Mouse (Mus musculus): ENCODE data around the gene Pskh1. TPM values are rescaled to one million over a fixed set of nuclear protein-coding genes. Genes with fewer than 3 reads are reported as not detected.

Gene Pskh1
- total and polyA plus RNA-seq, 3 experiments: 12.9 to 26.2 TPM; not detected in 1

- Histone ChIP-seq H3K9ac (ENCODE audit: control insufficient read depth, low read depth, low read length, poor library complexity, severe bottlenecking) (no peak within 1 kb of the TSS), H3K36me3 (ENCODE audit: control insufficient read depth in 1 of 2, insufficient read depth in 2 of 2, low read length in 2 of 2) (no peaks in the 10 kb centered on the region; a peak in 1 of 4 replicates), H3K9me3 (replicated peaks; ENCODE audit: insufficient read depth, low read length) (no peaks in the 10 kb centered on the region), H3K4me3 (ENCODE audit: control insufficient read depth in 1 of 2, insufficient read depth in 1 of 2, low read depth in 2 of 2, low read length in 2 of 2) (no peak within 1 kb of the TSS), H3K4me1 (ENCODE audit: control insufficient read depth in 1 of 2, insufficient read depth in 2 of 2, low read length in 2 of 2) (no peaks in the 10 kb centered on the region), H3K79me2 (ENCODE audit: control insufficient read depth, insufficient read depth, low read length, poor library complexity) (no peaks in the 10 kb centered on the region), H3K27ac (ENCODE audit: control insufficient read depth, low read depth, low read length) (no peak within 1 kb of the TSS), H3K27me3 (ENCODE audit: control insufficient read depth in 1 of 2, insufficient read depth in 2 of 2, low read length in 2 of 2) (no peaks in the 10 kb centered on the region)
- TF ChIP-seq USF2 (IDR thresholded peaks at IDR 0.05; ENCODE audit: borderline replicate concordance in 1 of 2, insufficient read depth in 1 of 2, low read depth in 1 of 2, low read length in 2 of 2): no peak
- no peak for TF ChIP-seq GATA1 (IDR thresholded peaks at IDR 0.05; ENCODE audit: low read depth, low read length)
- no peak for TF ChIP-seq NRF1 (IDR thresholded peaks at IDR 0.05; ENCODE audit: insufficient read depth, low read depth, low read length, poor library complexity, severe bottlenecking)
- TF ChIP-seq CTCF (IDR thresholded peaks at IDR 0.05 in 2 of 3, conservative IDR thresholded peaks at IDR 0.05 in 1 of 3; ENCODE audit: control insufficient read depth in 1 of 3, insufficient read depth in 1 of 3, low read depth in 2 of 3, low read length in 3 of 3, poor library complexity in 1 of 3, severe bottlenecking in 1 of 3): no peak
- TF ChIP-seq MAX (IDR thresholded peaks at IDR 0.05; ENCODE audit: low read length): no peak
- TF ChIP-seq NELFE (IDR thresholded peaks at IDR 0.05; ENCODE audit: low read depth, low read length): no peak
- TF ChIP-seq MAFK (IDR thresholded peaks at IDR 0.05; ENCODE audit: borderline replicate concordance, low read depth, low read length): no peak
- TF ChIP-seq ZNF384 (IDR thresholded peaks at IDR 0.05; ENCODE audit: low read depth, low read length): no peak
- no peak for TF ChIP-seq ZMIZ1 (IDR thresholded peaks at IDR 0.05; ENCODE audit: low read depth, low read length)
- TF ChIP-seq CHD1 (IDR thresholded peaks at IDR 0.05; ENCODE audit: low read depth, low read length): no peak
- no peak for TF ChIP-seq JUND (IDR thresholded peaks at IDR 0.05; ENCODE audit: low read depth, low read length)
- no peak for TF ChIP-seq UBTF (IDR thresholded peaks at IDR 0.05; ENCODE audit: borderline replicate concordance, insufficient read depth, low read depth, low read length)
- TF ChIP-seq MYC (IDR thresholded peaks at IDR 0.05; ENCODE audit: low read depth, low read length): no peak
- no peak for TF ChIP-seq E2F4 (IDR thresholded peaks at IDR 0.05; ENCODE audit: borderline replicate concordance, low read depth, low read length)
- TF ChIP-seq EP300 (IDR thresholded peaks at IDR 0.05; ENCODE audit: low read depth in 1 of 2, low read length in 2 of 2): no peak
- DNase-seq (ENCODE audit: low read depth, low spot score): peak; percentile 68
These were observed 6.9 kb upstream of the Pskh1 start, which contains the start of gene Nrn1l for GRCm38 (mm10) chr8:105893339-105893738. Nrn1l (plus strand) TSS chr8:105893567.

GRCm38 (mm10) chr8:105897801-105898480 lies 2.3 kb upstream of the Pskh1 start:
- Histone ChIP-seq H3K36me3 (ENCODE audit: control insufficient read depth in 1 of 2, insufficient read depth in 2 of 2, low read length in 2 of 2) (peaks cover 0 to 6% of the 10 kb centered on the region in 2 experiments; a peak in 2 of 4 replicates), H3K79me2 (ENCODE audit: control insufficient read depth, insufficient read depth, low read length, poor library complexity) (peaks cover 6% of the 10 kb centered on the region; the same call in 1 of the 2 replicates), H3K9ac (ENCODE audit: control insufficient read depth, low read depth, low read length, poor library complexity, severe bottlenecking) (no peak overlapping the region), H3K27me3 (ENCODE audit: control insufficient read depth in 1 of 2, insufficient read depth in 2 of 2, low read length in 2 of 2) (no peaks in the 10 kb centered on the region), H3K4me1 (ENCODE audit: control insufficient read depth in 1 of 2, insufficient read depth in 2 of 2, low read length in 2 of 2) (peaks cover 5 to 8% of the 10 kb centered on the region in 2 experiments), H3K9me3 (replicated peaks; ENCODE audit: insufficient read depth, low read length) (no peaks in the 10 kb centered on the region), H3K27ac (ENCODE audit: control insufficient read depth, low read depth, low read length) (no peak overlapping the region), H3K4me3 (ENCODE audit: control insufficient read depth in 1 of 2, insufficient read depth in 1 of 2, low read depth in 2 of 2, low read length in 2 of 2) (no peak overlapping the region)
- DNase-seq (ENCODE audit: low read depth, low spot score): no peak
- TF ChIP-seq MAFK (IDR thresholded peaks at IDR 0.05; ENCODE audit: borderline replicate concordance, low read depth, low read length) (no peak), GABPA (IDR thresholded peaks at IDR 0.05; ENCODE audit: low read depth, low read length) (no peak), USF1 (IDR thresholded peaks at IDR 0.05; ENCODE audit: low read depth, low read length) (no peak), ZKSCAN1 (IDR thresholded peaks at IDR 0.05; ENCODE audit: low read depth, low read length) (no peak), SMC3 (IDR thresholded peaks at IDR 0.05; ENCODE audit: low read depth, low read length) (no peak), RCOR1 (IDR thresholded peaks at IDR 0.05; ENCODE audit: low read depth, low read length) (no peak)

All from MEL (cell line).